Mouse (Mus musculus): Measurements from ENCODE around the gene Gm13283.
"Not testable (repeated sequence)": the region's sequence is repeated elsewhere in the genome, so short reads cannot be mapped to it uniquely, and the experiment has no call there.

Gene Gm13283

DNA sequence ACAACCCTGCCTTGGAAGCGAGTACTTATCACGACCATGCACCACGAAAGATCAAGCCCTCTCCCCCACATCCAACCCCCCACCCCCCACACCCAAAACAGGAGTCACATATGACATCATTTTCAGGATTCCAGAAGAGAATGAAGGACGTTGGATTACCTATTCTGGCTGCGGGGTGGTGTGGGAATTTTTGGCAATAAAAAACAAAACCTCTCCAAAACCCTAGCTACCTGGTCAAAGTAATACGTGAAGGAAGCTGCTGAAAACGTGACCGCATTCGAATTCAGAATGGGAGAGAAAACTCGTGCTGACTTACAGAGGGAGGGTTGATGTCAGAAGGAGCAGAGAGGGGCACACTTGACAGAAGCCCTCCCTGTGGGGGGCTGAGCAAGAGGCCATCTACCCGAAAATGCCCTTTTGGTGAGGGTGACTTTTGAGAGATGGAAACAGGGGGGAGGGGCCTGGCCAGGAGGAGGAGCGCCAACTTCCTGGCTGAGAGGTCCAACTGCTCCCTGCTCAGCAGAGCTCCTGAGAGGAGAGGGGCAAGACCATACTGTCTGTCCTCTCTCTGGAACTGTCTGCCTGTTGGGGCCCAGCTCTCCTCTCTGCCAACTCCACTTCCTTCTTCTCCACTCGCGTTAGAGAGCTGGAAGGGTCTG is at the start of gene Gm13283:
Gene Gm13283, plus strand, starts transcription at position 510 of the 659 bp plus-strand sequence.
- DNase-seq, result peak in 1 of 2 experiments; percentile 35

DNA sequence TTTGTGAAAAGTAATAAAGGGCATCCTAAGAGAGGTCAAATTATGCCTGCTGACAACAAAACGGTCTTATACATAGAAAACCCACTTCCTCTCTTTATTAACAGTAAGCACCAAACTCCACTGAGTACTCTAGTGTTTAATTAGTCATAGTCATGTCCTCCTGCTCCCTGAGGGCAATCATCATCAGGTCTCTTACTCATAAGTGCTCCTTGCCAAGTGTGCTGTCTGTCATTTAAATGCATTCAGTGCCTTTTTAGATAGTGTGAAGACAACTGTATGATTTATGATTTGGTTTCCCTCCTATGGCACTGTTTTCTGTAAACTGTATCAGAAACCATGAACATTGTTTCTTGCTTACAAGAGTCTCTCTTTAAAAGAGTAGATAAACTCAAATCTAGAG is 45.6 kb upstream of the Gm13283 start:
- no peak for DNase-seq

DNA sequence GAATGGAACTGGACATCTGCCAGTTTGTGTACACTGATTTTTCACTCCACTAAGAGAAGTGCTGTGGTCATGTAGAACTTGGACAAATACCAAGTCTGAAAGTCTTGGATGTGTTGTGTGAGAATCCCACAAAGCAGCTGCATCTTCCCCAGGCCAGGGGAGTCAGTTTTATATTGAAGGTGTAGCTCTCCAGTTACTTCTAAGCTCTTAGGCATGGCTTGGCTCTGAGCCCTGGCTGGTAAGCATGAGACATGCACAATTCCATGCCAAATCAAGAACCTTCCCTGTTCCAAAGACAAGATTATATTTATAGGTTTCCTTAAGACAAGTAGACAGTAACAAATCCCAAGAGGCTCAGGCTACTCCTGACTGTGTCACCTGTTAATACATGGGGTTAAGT is 44.9 kb upstream of the Gm13283 start:
- DNase-seq, result no peak

DNA sequence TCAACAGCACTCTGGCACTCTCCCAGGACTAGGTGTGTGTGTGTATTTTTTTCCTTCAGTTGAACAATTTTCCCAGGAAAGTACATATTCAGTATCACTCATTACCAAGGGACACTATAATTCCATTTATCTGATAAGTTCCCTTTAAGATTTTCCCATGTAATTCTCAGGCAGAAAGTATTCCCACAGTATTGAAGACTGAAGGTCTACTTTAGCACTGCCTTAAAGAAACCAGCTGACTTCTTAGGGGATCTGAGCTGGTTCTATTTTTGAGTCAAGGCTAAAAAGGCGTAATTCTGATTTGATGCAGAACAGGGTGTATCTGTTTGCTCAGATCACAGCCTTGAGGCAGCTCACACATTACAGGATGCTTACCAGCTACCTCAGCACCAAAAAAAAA is 41.2 kb upstream of the Gm13283 start:
- DNase-seq, result no peak

DNA sequence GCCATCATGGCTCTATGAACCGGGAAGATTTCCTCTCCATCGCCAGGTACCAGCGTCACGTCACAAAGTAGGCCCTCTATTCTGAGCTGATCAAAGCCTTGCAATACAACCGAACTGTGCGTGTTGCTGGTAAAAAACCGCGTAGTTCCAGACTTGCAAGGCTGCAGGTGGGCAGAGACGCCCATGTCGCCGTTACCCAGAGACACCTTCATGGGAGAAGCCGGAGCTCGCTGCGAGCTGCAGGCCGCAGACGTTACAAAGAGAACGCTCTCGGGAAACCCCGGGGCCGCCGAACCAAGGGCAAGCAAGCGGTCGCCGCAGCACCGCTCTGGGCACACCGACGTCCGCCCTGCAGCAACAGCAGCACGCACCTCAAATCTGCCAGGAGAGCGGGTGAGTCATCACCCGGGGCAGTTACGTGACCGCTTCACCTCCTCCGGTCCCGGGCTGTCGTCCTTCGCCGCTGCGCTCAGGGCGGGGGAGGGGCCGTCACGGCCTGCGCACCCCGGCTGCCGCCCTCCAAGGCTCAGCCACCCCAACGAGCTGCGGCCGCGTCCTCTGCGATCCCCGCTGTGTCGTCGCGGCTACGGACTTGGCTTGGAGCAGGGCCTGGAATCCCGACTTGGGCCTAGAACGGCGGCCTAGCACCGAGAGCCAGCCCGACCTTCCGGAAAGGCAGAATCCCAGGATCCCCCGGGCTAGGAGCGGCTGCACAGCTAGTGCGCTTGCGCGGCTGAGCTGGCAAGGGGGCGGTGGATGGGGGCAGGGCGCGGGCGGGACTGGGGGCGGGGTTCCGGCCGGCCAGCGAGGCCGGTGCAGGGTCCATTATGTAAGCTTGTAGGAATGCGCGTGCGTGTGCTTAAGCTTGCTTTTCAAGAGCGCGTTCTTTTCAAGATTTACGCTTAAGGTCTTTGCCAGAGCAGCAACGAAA is 37.9 kb upstream of the Gm13283 start, which contains the start of the genes Gm26566 and Klhl9:
Gene Gm26566, plus strand, starts transcription at position 15 of the 931 bp plus-strand sequence.
Gene Klhl9, minus strand, starts transcription at position 675 of the 931 bp plus-strand sequence.
- DNase-seq, result peak; percentile 81 to 83

DNA sequence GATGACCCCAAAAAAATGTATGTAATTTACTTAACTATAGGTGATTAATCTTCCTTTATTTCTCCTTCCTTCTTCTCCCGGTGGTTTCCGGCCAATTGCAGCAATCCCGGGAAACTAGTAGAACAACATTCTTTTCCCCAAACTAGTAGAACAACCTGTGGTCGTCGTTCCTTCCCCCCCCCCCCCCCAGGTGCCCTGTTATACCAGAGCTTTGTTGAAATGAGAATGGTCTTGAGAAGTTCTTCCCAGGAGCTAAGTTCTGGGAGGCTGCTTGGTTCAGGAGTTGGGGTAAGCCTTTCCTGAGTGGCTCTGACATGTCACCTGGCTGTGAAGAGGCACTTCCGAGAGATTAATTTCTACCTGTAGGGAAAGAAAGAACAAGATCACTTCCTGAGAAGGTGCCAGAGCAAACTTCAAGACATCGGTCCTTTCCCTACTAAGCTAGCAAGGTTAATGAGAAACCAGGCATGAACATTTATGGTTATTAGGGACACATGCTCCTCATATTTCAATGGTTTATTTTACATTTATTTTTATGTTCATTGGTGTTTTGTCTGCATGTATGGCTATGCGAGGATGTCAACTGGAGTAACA is 36.3 kb upstream of the Gm13283 start:
- no peak for DNase-seq

DNA sequence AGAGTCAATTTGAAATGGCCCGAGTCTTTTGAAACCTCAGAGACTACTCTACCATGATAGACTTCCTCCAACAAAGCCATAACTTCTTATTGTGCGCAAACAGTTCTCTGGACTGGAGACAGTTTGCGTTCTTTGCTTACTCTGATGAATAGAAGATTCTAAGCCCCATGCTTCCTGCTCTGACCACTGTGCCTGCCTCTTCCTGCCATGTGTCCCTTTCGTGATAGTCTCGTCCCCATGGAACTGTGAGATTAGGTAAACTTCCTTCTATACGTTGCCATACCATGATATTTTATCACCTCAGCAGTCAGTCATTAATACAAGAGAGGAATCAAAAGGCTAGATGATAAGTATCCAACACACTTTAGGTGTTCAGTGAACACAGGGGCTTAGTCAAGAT is 33.2 kb upstream of the Gm13283 start:
- DNase-seq, result no peak

DNA sequence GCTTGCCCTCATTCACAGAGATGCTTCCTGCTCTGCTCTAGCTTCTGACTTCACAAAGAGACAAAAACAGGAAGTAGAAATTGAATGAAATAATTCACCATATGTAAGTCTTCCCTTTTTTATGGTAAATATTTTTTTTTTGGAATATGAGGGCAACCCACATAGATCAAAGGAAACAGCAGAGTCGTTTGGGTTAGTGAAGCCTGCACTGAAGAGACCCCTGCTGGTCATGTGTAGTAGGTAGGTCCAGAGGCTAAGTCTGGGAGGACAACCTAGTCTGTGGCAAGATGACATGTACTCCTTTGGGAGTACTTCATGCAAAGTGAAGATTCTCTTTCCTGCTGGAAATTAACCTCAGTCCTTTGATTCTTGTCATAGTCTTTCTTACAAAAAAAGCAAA is 32.6 kb upstream of the Gm13283 start:
- peak in 1 of 2 experiments; percentile 40 for DNase-seq

DNA sequence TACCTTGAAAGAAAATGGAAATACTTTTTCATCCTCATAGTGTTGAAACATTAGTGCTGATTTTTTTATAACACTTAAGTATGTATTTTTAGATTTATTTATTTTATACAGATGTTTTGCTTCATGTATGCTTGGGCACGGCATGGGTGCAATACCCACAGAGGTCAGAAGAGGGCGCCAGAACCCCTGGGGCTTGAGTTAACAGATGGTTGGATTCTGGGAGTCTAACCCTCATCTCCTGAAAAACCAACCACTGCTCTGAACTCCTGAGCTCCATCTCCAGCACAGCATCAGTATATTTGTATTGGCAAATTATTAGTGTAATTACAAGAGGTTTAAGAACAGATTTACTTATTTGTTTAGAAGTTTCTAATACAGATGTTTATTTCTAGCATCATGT is 21.4 kb upstream of the Gm13283 start:
- DNase-seq, result peak; percentile 48 to 76

DNA sequence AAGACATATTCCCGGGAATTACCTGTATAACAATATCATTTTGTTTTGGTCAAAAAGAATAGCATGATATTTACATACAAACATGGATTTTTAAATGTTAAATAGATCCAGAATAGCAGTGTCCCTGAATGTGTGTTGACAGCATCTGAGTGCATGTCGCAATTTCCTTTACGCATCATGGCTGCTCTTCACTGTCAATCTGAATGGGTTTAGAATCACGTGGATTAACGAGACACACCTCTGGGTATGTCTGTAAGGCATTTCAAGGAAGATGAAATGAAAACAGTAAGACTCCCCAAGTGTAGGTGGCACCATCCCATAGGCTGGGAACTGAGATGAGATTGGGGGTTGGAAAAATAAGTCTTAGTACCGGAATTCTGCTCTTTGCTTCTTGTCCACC is 20.9 kb upstream of the Gm13283 start:
- DNase-seq, result no peak

DNA sequence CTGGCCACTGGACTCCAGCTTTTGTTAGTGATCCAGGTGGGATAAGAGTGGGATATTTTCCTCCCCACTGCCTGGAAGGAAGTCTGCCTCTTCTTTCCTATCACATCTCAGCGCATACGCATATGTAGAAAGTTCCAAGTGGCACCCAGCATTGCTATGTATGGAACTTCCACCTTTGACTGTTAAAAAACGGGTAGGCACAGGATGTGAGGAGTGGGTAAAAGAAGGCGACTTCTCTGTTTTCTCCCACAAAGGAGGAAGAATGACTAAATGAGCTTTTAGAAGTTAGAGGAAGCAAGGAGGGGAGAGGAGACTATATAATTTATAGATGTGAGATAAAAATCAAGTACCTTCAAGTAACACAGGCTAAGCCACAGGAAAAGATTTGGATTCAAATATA is 18.5 kb upstream of the Gm13283 start:
- no peak for DNase-seq

DNA sequence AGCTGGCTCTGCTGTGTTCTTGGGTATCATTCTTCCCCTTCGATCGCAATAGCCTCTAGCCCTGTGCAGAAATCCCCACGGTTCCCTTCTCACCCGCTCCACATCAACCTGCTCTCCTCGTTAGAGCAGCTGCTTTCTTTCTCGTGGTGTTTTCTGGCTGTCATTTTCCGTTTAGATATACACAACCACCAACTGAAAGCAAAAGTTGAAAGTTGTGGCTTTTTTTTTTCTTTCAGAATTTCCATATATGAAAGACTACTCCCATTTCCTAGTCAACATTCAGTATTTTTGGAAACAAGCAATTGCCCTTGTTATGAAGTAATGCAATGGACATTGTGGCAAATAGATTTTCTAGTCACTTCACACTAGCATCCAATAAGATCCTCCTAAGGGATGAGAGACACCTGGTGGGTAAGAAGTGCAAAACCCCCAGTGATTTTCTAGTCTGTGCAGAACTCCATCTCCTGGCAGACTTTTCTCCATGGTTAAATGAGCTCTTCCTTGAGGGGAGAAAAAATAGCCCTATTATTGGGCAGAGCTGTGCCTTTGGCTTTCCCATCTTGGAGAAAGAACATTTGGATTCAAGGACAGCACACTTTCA is 17.0 kb upstream of the Gm13283 start:
- no peak for DNase-seq

DNA sequence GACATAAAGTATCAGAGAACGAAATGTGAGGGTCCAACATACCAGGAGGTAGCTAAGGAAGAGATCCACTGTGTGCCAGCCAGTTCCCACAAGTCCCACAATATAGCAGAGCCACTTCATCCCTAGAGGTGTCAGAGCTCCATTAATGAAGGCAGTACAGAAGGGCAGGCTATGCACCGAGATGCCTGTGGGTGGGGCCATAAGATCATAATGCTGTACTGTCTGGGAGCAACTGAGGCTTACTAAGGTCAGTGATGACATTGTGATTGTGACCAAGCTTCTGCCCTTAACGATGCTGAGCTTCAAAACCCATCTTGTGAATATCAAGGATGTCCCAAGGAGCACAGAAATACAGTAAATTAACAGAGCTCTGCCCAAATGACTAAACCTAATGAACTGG is 15.7 kb upstream of the Gm13283 start:
- no peak for DNase-seq

DNA sequence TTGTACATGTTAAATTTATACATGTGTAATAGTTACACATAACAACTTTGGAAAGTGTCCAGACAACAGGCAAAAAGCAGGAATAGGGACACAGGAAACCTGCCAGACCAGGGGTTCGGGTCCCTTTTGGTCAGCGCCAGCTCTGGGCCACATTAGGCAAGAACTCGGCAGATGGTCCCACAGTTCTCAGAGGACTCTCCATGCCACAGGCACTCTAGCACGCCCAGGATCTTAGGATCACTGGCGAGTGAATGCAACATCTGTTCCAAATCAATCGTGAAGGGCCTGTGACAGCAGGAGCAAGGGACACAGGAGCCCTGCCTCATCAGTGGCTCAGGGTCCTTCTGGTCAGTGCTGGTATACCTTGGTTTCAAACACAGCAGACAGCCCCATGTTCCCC is 10.0 kb upstream of the Gm13283 start:
- DNase-seq, result no peak

DNA sequence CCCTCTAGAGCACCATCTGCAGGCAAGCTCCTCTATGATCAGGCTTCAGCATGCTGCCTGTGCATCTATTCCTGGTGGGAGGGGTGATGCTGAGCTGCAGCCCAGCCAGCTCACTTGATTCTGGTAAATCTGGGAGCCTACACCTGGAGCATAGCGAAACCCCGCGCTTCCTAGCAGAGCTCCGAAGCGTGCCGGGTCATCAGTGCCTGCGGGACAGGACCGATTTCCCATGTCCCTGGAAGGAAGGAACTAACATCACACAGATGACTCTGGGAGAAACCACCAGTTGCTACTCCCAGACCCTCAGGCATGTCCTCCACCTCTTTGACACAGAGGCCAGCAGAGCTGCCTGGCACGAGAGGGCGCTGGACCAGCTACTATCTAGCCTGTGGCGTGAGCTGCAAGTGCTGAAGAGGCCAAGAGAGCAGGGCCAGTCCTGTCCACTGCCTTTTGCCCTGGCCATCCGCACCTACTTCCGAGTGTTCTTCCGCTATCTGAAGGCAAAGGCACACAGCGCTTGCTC is 5.0 kb upstream of the Gm13283 start, which contains the start of gene Gm13271:
Gene Gm13271, plus strand, starts transcription at position 51 of the 523 bp plus-strand sequence.
- peak; percentile 72 to 74 for DNase-seq

DNA sequence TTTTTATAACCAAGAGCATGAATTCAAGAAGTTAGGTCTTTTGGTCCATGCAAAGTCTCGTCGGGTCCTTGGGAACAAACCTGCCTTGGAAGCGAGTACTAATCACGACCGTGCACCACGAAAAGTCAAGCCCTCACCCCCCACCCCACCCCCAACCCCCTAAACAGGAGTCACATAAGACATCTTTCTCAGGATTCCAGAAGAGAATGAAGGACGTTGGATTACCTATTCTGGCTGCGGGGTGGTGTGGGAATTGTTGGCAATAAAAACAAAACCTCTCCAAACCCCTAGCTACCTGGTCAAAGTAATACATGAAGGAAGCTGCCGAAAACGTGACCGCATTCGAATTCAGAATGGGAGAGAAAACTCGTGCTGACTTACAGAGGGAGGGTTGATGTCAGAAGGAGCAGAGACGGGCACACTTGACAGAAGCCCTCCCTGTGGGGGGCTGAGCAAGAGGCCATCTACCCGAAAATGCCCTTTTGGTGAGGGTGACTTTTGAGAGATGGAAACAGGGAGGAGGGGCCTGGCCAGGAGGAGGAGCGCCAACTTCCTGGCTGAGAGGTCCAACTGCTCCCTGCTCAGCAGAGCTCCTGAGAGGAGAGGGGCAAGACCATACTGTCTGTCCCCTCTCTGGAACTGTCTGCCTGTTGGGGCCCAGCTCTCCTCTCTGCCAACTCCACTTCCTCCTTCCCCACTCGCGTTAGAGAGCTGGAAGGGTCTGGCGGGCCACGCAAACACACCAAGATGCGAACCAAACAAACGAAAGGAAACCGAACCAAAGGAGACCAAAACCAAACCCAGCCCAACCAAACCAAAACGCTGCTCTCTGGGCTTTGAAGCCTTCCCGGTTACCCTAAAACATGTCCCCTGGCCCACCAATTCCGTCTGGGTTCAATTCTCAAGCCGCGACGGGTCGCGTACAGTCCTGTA is 3.1 kb upstream of the Gm13283 start:
- not testable (repeated sequence) for DNase-seq

DNA sequence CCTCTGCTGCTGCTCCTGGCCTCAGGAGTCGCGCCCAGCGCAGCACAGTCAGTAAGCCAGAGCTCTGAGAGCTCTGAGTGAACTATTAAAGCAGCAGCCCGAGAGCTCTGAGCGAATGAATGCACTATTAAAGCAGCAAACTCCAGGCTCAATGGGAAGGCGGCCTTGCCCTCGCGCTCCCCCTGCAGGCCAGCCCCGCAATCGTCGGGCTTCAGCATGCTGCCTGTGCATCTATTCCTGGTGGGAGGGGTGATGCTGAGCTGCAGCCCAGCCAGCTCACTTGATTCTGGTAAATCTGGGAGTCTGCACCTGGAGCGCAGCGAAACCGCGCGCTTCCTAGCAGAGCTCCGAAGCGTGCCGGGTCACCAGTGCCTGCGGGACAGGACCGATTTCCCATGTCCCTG is 2.3 kb upstream of the Gm13283 start:
- peak; percentile 87 to 90 for DNase-seq

DNA sequence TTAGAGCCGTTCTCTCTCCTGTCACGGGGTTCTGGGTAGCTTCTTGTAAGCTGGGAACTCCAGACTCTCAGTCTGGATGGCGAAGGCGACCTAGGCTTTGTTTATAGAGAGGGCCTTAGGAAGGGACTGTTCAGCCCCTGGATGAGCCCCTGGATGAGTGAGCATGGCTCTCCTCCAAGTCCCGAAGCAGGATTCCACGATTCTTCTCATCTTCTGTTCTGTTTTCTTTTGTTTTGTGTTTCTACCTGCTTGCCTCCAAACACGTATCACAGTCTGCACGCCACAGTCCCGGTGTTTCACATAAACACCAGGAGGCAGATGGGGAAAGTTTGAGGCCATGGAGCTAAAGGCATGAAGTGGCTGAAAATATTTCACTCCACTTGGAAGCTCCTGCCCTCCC is 1.2 kb upstream of the Gm13283 start:
- not testable (repeated sequence) for DNase-seq

DNA sequence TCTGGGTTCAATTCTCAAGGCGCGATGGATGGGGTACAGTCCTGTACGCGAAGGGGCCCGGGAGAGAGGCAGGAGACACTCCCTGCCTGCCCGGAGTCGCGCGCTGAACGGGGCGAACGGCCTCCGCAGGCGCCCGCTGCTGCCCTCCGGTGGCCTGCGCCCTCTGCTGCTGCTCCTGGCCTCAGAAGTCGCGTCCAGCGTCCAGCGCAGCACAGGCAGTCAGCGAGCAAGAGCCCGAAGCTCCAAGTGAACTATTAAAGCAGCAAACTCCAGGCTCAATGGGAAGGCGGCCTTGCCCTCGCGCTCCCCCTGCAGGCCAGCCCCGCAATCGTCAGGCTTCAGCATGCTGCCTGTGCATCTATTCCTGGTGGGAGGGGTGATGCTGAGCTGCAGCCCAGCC is 512 bp downstream of the Gm13283 start:
- DNase-seq, result peak; percentile 46 to 57

DNA sequence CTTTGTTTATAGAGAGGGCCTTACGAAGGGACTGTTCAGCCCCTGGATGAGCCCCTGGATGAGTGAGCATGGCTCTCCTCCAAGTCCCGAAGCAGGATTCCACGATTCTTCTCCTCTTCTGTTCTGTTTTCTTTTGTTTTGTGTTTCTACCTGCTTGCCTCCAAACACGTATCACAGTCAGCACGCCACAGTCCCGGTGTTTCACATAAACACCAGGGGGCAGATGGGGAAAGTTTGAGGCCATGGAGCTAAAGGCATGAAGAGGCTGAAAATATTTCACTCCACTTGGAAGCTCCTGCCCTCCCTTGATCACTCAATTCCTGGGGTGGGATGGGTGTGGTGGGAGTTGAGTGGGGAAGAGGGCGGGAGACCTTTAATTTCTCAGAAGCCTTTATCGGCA is 1.9 kb downstream of the Gm13283 start:
- peak; percentile 68 to 69 for DNase-seq

DNA sequence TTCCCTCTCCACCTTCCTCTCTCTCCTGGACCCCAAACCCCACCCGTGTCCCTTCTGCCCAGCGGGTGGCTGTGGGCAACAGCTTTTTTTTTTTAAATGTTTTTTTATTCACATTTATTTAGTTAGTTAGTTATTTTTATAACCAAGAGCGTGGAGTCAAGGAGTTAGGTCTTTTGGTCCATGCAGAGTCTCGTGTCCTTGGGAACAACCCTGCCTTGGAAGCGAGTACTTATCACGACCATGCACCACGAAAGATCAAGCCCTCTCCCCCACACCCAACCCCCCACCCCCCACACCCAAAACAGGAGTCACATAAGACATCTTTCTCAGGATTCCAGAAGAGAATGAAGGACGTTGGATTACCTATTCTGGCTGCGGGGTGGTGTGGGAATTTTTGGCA is 2.4 kb downstream of the Gm13283 start:
- peak in 1 of 2 experiments; percentile 29 for DNase-seq

Measured in spleen, adult 18-20 months (tissue).